Mouse (Mus musculus) lung, adult 2 months (tissue): ENCODE results near the gene Gm5538.

Experiments used
- CTCF ChIP-seq: fragments of 200-500 bp; IDR thresholded peaks from 2 replicates; pipeline ENCODE4 v1.5.1; 2011; ENCODE audit warnings: mild to moderate bottlenecking, low read length, control low read depth; ENCODE audit not compliant: insufficient read depth
- POLR2A ChIP-seq: fragments of 200-500 bp; IDR thresholded peaks from 2 replicates; pipeline ENCODE4 v1.6.1; 2011; ENCODE audit warnings: low read depth, mild to moderate bottlenecking, control low read depth, low read length, borderline replicate concordance; ENCODE audit errors: extremely low read depth

- TF ChIP-seq POLR2A (no peak), CTCF (no peak)
Observed at GRCm38 (mm10) chr3:59729490-59729889, at the start of gene Gm5538.
